Mouse (Mus musculus) lung, embryonic 14.5 days (tissue): ENCODE results near the gene Tha1. TPM values are rescaled to one million over a fixed set of nuclear protein-coding genes. Genes with fewer than 3 reads are reported as not detected.

Experiments used
- ATAC-seq: fragments of 200-750 bp; cut with Nextera tagmentation; 2 replicates; pipeline ENCODE4 v1.8.0; 2017; ENCODE audit warnings: mild to moderate bottlenecking, moderate TSS enrichment, moderate library complexity; ENCODE audit not compliant: insufficient read depth
- DNase-seq: peaks from one replicate; pipeline ENCODE4 v3.0.0-alpha.2; 2015
- H3K27ac ChIP-seq: fragments of 300-500 bp; sonication (generic); 2 replicates; pipeline ENCODE4 v1.5.1; 2014; ENCODE audit warnings: low read depth, mild to moderate bottlenecking, moderate library complexity
- H3K27me3 ChIP-seq: fragments of 300-500 bp; sonication (generic); 2 replicates; pipeline ENCODE4 v1.6.1; 2014; ENCODE audit warnings: low read length, control low read depth; ENCODE audit not compliant: insufficient read depth
- H3K36me3 ChIP-seq: fragments of 300-500 bp; sonication (generic); 2 replicates; pipeline ENCODE4 v1.6.1; 2014; ENCODE audit warnings: control low read depth; ENCODE audit not compliant: insufficient read depth
- H3K4me1 ChIP-seq: fragments of 300-500 bp; sonication (generic); 2 replicates; pipeline ENCODE4 v1.6.1; 2014; ENCODE audit warnings: antibody characterized with exemption, control low read depth; ENCODE audit not compliant: insufficient read depth
- H3K4me2 ChIP-seq: fragments of 300-500 bp; sonication (generic); 2 replicates; pipeline ENCODE4 v1.6.1; 2014; ENCODE audit warnings: mild to moderate bottlenecking
- H3K4me3 ChIP-seq: fragments of 300-500 bp; sonication (generic); 2 replicates; pipeline ENCODE4 v1.5.1; 2014; ENCODE audit warnings: low read depth, low read length
- H3K9ac ChIP-seq: fragments of 300-500 bp; sonication (generic); 2 replicates; pipeline ENCODE4 v1.6.1; 2014
- H3K9me3 ChIP-seq: fragments of 300-500 bp; sonication (generic); 2 replicates; pipeline ENCODE4 v1.6.1; 2016; ENCODE audit warnings: low read depth, low read length, control low read depth
- CTCF ChIP-seq: IDR thresholded peaks from 2 replicates; pipeline ENCODE4 v1.5.1; 2016; ENCODE audit warnings: antibody characterized with exemption, low read depth
- WGBS: fragments of 180-500 bp; shearing (Covaris S2); extraction: QIAGEN DNeasy Blood & Tissue Kit; methylation state at CpG from one replicate; pipeline ENCODE4 v1.1.7; 2014; 5-methylcytosine and 5-hydroxymethylcytosine counted together
- polyA plus RNA-seq: library from polyadenylated mRNA; unstranded; fragments of >200 nt; fragmentation: Nextera tagmentation; extraction: Ambion mirVana; gene quantifications from 2 replicates; pipeline ENCODE4 v1.2.1, GENCODE M21; 2014

The Tha1 gene
- polyA plus RNA-seq, 1 experiment from 2014 or later, result 3.4 TPM

DNA sequence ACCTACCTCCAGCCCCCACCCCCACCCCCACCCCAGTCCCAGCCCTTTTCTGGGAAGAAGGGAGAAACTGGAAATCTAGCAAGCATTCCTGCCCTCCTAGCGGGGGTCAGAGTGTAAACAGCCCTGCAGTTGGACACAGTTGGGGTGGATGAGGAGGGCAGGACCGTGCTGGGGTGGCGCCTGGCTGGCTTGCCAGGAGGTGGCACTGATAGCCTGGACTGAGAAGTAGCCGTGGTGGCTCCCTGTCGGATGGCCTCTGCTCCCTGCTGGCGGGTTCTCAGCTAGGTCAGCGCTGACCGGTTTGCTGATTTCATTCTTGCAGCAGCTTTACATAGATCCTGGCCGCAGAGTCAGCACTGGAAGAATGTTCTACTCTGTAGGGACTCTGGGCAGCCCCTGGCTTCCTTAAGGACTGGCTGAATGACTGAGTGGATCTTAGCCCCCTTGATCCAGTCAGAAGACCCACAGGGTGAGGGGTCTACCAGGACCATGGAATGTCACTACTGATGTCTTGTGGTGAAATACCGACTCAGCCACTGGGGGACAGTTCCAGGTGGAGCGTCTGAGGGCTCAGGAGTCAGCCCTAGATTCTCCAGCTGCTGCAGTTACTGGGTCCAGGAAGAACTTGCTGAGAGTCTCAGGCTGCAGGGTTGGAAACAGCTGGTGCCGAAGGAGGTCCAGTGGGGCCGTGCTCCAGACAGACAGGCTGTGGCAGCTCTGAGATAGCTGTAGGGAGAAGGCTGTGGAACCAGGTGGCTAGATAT lies 17.4 kb upstream of the Tha1 start:
- DNase-seq, result peak; percentile 57
- no peak for ATAC-seq
- TF ChIP-seq CTCF, result peak; percentile 35; the same call in 1 of the 2 replicates
- Histone ChIP-seq H3K4me2 (peak overlapping the region; percentile 16), H3K27me3 (0 out of 2 replicates have a peak, but pooled peaks cover 7% of the 10 kb centered on the region), H3K27ac (no peak overlapping the region), H3K36me3 (no peaks in the 10 kb centered on the region), H3K4me3 (no peak overlapping the region), H3K9ac (no peak overlapping the region), H3K9me3 (no peaks in the 10 kb centered on the region), H3K4me1 (peaks cover 19% of the 10 kb centered on the region)
- 25% methylated on average over 13 of the region's 13 CpGs for WGBS

GRCm38 (mm10) chr11:117889887-117890340 lies 16.6 kb upstream of the Tha1 start:
- no peaks in the 10 kb centered on the region for H3K36me3 ChIP-seq
- DNase-seq (no peak), ATAC-seq (0 out of 2 replicates have a peak, but pooled peaks have one; percentile 11)
- H3K27ac ChIP-seq, result no peak overlapping the region
- 13% methylated on average over 11 of the region's 11 CpGs for WGBS
- H3K4me1 ChIP-seq, result peaks cover 19% of the 10 kb centered on the region
- peak overlapping the region; percentile 28; the same call in 1 of the 2 replicates for H3K4me3 ChIP-seq
- H3K9me3 ChIP-seq, result no peaks in the 10 kb centered on the region
- peak overlapping the region; percentile 61 for H3K4me2 ChIP-seq
- H3K27me3 ChIP-seq, result 0 out of 2 replicates have a peak, but pooled peaks cover 7% of the 10 kb centered on the region
- peak overlapping the region; percentile 48; the same call in 1 of the 2 replicates for H3K9ac ChIP-seq
- TF ChIP-seq CTCF, result no peak

DNA sequence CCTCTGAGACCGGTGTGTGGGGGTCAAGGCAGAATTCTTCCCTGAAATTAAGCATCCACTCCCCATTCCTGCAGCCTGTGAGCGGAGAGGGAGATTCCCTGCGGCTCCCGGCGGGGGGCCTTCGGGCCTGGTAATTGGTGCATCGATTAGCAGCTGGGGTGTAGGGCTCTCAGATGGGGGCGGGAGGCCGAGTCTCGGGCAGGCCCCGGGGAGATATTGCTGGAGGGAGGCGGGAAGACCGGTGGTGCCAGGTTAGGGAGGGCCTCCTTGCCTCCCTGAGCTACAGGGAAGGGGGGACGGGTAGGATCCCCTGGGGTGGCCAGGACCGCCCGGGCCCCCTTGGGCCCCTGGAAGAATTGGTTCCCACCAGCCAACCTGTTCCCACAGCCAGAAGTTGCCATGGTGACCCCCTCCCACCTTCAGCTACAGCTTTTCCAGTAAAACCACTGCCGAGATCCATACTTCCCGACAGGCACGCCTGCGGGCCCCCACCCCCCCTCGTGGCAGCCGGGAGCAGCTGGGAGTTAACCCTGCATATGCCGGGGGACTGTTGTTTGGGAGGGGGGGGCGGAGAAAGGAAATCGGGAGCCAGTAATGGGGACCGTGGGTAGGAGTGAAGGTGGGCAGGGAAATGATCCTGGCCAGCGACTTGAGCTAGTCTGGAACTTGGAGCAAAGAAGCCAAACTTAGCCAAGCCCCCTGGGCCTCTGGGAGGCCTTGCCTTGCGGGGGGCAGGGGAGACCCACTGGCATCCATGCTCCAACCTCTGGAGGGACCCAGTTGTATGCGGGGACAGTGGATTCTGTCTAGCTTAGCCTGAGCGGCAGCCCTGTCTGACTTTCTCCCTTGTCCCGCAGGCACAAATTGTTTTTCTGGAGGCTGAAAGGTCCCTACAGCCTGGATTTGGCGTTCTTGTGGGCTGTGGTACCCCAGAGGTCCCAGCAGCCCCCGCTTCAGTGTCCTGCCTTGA lies 15.9 kb upstream of the Tha1 start:
- Histone ChIP-seq H3K4me2 (peak overlapping the region; percentile 61), H3K4me1 (peaks cover 19% of the 10 kb centered on the region), H3K36me3 (no peaks in the 10 kb centered on the region), H3K9me3 (no peaks in the 10 kb centered on the region), H3K27me3 (0 out of 2 replicates have a peak, but pooled peaks cover 7% of the 10 kb centered on the region), H3K27ac (no peak overlapping the region), H3K9ac (peak overlapping the region; percentile 48), H3K4me3 (peak overlapping the region; percentile 28)
- peak; percentile 56 for DNase-seq
- no peak for TF ChIP-seq CTCF
- 6% methylated on average over 33 of the region's 33 CpGs for WGBS
- peak; percentile 60 for ATAC-seq

DNA sequence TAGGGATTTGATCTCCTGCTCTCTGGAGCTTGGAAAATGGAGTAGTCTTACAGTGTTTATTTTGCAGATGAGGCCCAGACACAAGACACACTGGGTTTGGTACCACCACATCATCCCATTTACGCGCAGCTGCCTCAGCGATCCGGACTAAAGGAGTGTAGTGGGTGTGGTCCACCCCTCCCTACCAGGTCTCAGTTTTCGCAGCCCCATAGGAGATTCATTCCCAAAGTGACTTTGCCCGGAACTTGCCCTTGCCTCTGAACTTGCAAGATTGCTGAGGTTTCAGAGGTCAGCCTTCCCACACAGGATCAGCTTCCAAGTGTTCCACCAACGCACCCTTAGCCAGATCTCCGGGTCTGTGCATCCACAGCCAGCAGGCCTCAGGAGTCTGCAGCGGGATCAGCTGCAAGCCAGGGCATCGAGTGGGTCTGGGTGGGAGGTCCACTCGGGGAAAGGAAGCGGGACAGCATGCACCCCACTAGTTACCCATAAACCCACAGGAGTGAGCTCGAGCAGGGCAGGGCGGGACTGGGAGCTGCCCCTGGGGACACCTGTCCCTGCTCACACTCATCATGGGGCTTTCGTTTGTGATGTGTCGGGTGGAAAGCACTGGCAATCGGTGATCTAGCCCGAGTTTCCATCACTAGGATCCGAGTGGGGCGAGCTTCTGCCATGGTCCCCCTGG lies 15.0 kb upstream of the Tha1 start:
- H3K9me3 ChIP-seq, result no peaks in the 10 kb centered on the region
- DNase-seq, result no peak
- no peak for ATAC-seq
- H3K9ac ChIP-seq, result no peak overlapping the region
- 25% methylated on average over 20 of the region's 20 CpGs for WGBS
- no peak for TF ChIP-seq CTCF
- no peak overlapping the region for H3K4me3 ChIP-seq
- H3K36me3 ChIP-seq, result no peaks in the 10 kb centered on the region
- H3K27me3 ChIP-seq, result 0 out of 2 replicates have a peak, but pooled peaks cover 7% of the 10 kb centered on the region
- H3K27ac ChIP-seq, result no peak overlapping the region
- H3K4me1 ChIP-seq, result peaks cover 19% of the 10 kb centered on the region
- H3K4me2 ChIP-seq, result peak overlapping the region; percentile 61

GRCm38 (mm10) chr11:117886000-117886399 lies 12.7 kb upstream of the Tha1 start:
- H3K4me1 ChIP-seq, result peaks cover 33% of the 10 kb centered on the region
- ATAC-seq, result no peak
- H3K4me3 ChIP-seq, result no peak overlapping the region
- DNase-seq, result no peak
- H3K27me3 ChIP-seq, result 0 out of 2 replicates have a peak, but pooled peaks cover 7% of the 10 kb centered on the region
- H3K27ac ChIP-seq, result no peak overlapping the region
- no peaks in the 10 kb centered on the region for H3K36me3 ChIP-seq
- H3K4me2 ChIP-seq, result no peak overlapping the region
- 44% methylated on average over 5 of the region's 5 CpGs for WGBS
- TF ChIP-seq CTCF, result no peak
- no peaks in the 10 kb centered on the region for H3K9me3 ChIP-seq
- no peak overlapping the region for H3K9ac ChIP-seq

DNA sequence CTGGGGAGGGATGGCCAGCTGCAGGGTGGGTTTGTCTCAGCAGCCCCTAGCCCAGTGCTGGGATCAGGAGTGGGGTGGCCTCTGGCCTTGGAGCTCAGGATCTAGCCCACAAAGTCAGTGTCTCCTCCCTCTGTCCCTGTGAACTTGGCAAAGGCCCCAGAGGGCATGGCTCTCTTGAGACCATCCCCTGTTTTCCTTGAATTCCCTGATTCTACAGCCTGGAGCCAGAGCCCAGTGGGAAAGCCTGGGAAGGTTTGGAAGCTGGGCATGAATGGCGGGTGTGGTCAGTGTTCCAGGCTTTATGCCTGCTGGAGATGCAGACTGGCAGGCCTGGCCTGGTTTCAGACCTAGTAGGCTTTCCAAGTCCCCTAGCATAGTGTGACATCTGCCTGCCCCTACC lies 8.9 kb upstream of the Tha1 start:
- no peak for TF ChIP-seq CTCF
- H3K4me1 ChIP-seq, result peaks cover 27% of the 10 kb centered on the region
- peak overlapping the region; percentile 14 for H3K4me2 ChIP-seq
- H3K4me3 ChIP-seq, result no peak overlapping the region
- H3K27ac ChIP-seq, result peak overlapping the region; percentile 69
- peak; percentile 9; the same call in 1 of the 2 replicates for ATAC-seq
- DNase-seq, result peak; percentile 26
- no peak overlapping the region for H3K9ac ChIP-seq
- H3K36me3 ChIP-seq, result no peaks in the 10 kb centered on the region
- no peaks in the 10 kb centered on the region for H3K27me3 ChIP-seq
- 79% methylated on average over 1 of the region's 1 CpGs for WGBS
- H3K9me3 ChIP-seq, result no peaks in the 10 kb centered on the region
